Mouse (Mus musculus) liver, embryonic 14.5 days (tissue): ENCODE measurements at regions not wholly inside any gene's neighbourhood (a gene's known extent, or its start where the extent isn't known, plus 50 kb on each side); places are given as distances from the start of the nearest gene placed in this dataset.
A peak's percentile ranks its signal among the peaks of the same experiment; 100 is the strongest.

Source experiments
- ATAC-seq: fragments of 200-750 bp; cut with Nextera tagmentation; 2 replicates; pipeline ENCODE4 v1.8.0; 2017; ENCODE audit warnings: moderate number of reproducible peaks, mild to moderate bottlenecking, moderate library complexity; ENCODE audit not compliant: insufficient read depth
- DNase-seq, 3 experiments: peaks; one replicate each; pipeline ENCODE4 v3.0.0-alpha.2; 2012 to 2013; ENCODE audit warnings: low read depth in 3 of 3, low spot score in 3 of 3
- H3K27ac ChIP-seq: fragments of 300-500 bp; sonication (generic); 2 replicates; pipeline ENCODE4 v1.5.1; 2014; ENCODE audit warnings: moderate library complexity, mild to moderate bottlenecking, control low read depth, inconsistent platforms
- H3K27me3 ChIP-seq: fragments of 300-500 bp; sonication (generic); 2 replicates; pipeline ENCODE4 v1.6.1; 2014; ENCODE audit warnings: mild to moderate bottlenecking, low read length, moderate library complexity; ENCODE audit not compliant: control insufficient read depth, insufficient read depth
- H3K36me3 ChIP-seq: fragments of 300-500 bp; sonication (generic); replicated peaks from 2 replicates; pipeline ENCODE4 v1.6.1; 2014; ENCODE audit warnings: low read depth; ENCODE audit not compliant: control insufficient read depth, insufficient read depth
- H3K4me1 ChIP-seq, 2 experiments: fragments of 200-500 bp in 1 of 2; fragments of 300-500 bp in 1 of 2; sonication (generic) in 1 of 2; replicated peaks; 2 replicates each; pipeline ENCODE4 v1.6.1; 2012 to 2014; ENCODE audit warnings: antibody characterized with exemption in 1 of 2, inconsistent platforms in 1 of 2, low read length in 1 of 2; ENCODE audit not compliant: control insufficient read depth in 2 of 2, insufficient read depth in 2 of 2
- H3K4me2 ChIP-seq: fragments of 300-500 bp; sonication (generic); 2 replicates; pipeline ENCODE4 v1.6.1; 2014; ENCODE audit warnings: low read depth, mild to moderate bottlenecking, control low read depth, moderate library complexity
- H3K4me3 ChIP-seq, 2 experiments: fragments of 200-500 bp in 1 of 2; fragments of 300-500 bp in 1 of 2; sonication (generic) in 1 of 2; 2 replicates each; pipeline ENCODE4 v1.5.1; 2012 to 2014; ENCODE audit warnings: low read depth in 2 of 2, low read length in 2 of 2, mild to moderate bottlenecking in 2 of 2, control low read depth in 1 of 2, inconsistent platforms in 1 of 2, moderate library complexity in 1 of 2; ENCODE audit not compliant: insufficient read depth in 1 of 2
- H3K9ac ChIP-seq: fragments of 300-500 bp; sonication (generic); replicated peaks from 2 replicates; pipeline ENCODE4 v1.6.1; 2014; ENCODE audit warnings: mild to moderate bottlenecking, control low read depth, moderate library complexity
- H3K9me3 ChIP-seq: fragments of 300-500 bp; sonication (generic); 2 replicates; pipeline ENCODE4 v1.6.1; 2016; ENCODE audit warnings: low read length, mixed read lengths; ENCODE audit not compliant: control insufficient read depth
- CTCF ChIP-seq: IDR thresholded peaks from 2 replicates; pipeline ENCODE4 v1.5.1; 2016; ENCODE audit warnings: antibody characterized with exemption, low read depth, control low read depth
- EP300 ChIP-seq: IDR thresholded peaks from 2 replicates; pipeline ENCODE4 v1.6.1; 2016; ENCODE audit warnings: antibody characterized with exemption, low read depth
- WGBS: fragments of 180-500 bp; shearing (Covaris S2); extraction: QIAGEN DNeasy Blood & Tissue Kit; methylation state at CpG from one replicate; pipeline ENCODE4 v1.1.7; 2014; ENCODE audit not compliant: insufficient replicate concordance; 5-methylcytosine and 5-hydroxymethylcytosine counted together

- 18% methylated on average over 16 of the region's 16 CpGs for WGBS
- no peak overlapping the region for H3K27ac ChIP-seq
- ATAC-seq = no peak
- H3K36me3 ChIP-seq = no peaks in the 10 kb centered on the region
- H3K4me1 ChIP-seq = no peaks in the 10 kb centered on the region
- H3K9ac ChIP-seq = no peak overlapping the region
- no peaks in the 10 kb centered on the region for H3K9me3 ChIP-seq
- H3K4me2 ChIP-seq = no peak overlapping the region
- DNase-seq = peak in 1 of 3 experiments; percentile 9
- H3K4me3 ChIP-seq = no peak overlapping the region
- TF ChIP-seq CTCF (peak; percentile 47), EP300 (no peak)
- no peaks in the 10 kb centered on the region for H3K27me3 ChIP-seq
Observed at GRCm38 (mm10) chr13:107461048-107461912, 439.4 kb upstream of the Kif2a start.

- DNase-seq (no peak), ATAC-seq (no peak)
- Histone ChIP-seq H3K4me3 (no peak overlapping the region), H3K4me1 (no peaks in the 10 kb centered on the region), H3K9me3 (no peaks in the 10 kb centered on the region), H3K27me3 (no peaks in the 10 kb centered on the region), H3K9ac (no peak overlapping the region), H3K27ac (no peak overlapping the region), H3K36me3 (no peaks in the 10 kb centered on the region), H3K4me2 (no peak overlapping the region)
- TF ChIP-seq CTCF (no peak), EP300 (no peak)
- 65% methylated on average over 4 of the region's 4 CpGs for WGBS
Observed at GRCm38 (mm10) chr13:107458730-107459129, 436.8 kb upstream of the Kif2a start.

GRCm38 (mm10) chr13:107457270-107457669, 435.3 kb upstream of the Kif2a start:
- no peak overlapping the region for H3K4me2 ChIP-seq
- no peak for DNase-seq
- no peaks in the 10 kb centered on the region for H3K27me3 ChIP-seq
- no peak for ATAC-seq
- H3K9ac ChIP-seq = no peak overlapping the region
- no peaks in the 10 kb centered on the region for H3K9me3 ChIP-seq
- H3K36me3 ChIP-seq = no peaks in the 10 kb centered on the region
- no peaks in the 10 kb centered on the region for H3K4me1 ChIP-seq
- H3K27ac ChIP-seq = no peak overlapping the region
- TF ChIP-seq EP300 = no peak
- no peak for TF ChIP-seq CTCF
- WGBS = 62% methylated on average over 10 of the region's 10 CpGs
- no peak overlapping the region for H3K4me3 ChIP-seq

GRCm38 (mm10) chr13:107456394-107456793, 434.5 kb upstream of the Kif2a start:
- Histone ChIP-seq H3K4me3 (no peak overlapping the region), H3K4me1 (no peaks in the 10 kb centered on the region), H3K9me3 (no peaks in the 10 kb centered on the region), H3K27me3 (no peaks in the 10 kb centered on the region), H3K36me3 (no peaks in the 10 kb centered on the region), H3K9ac (no peak overlapping the region), H3K27ac (no peak overlapping the region), H3K4me2 (no peak overlapping the region)
- DNase-seq (no peak), ATAC-seq (no peak)
- TF ChIP-seq EP300 = no peak
- TF ChIP-seq CTCF = no peak
- 31% methylated on average over 2 of the region's 2 CpGs for WGBS

GRCm38 (mm10) chr13:107449598-107450179, 427.8 kb upstream of the Kif2a start:
- WGBS = 52% methylated on average over 11 of the region's 11 CpGs
- Histone ChIP-seq H3K27me3 (no peaks in the 10 kb centered on the region), H3K9ac (no peak overlapping the region), H3K27ac (no peak overlapping the region), H3K4me1 (no peaks in the 10 kb centered on the region), H3K9me3 (no peaks in the 10 kb centered on the region), H3K4me3 (no peak overlapping the region), H3K4me2 (no peak overlapping the region), H3K36me3 (no peaks in the 10 kb centered on the region)
- DNase-seq (no peak), ATAC-seq (no peak)
- no peak for TF ChIP-seq EP300
- no peak for TF ChIP-seq CTCF
